Mouse (Mus musculus): Measurements from ENCODE around the gene Pdcl2.
A peak's percentile ranks its signal among the peaks of the same experiment; 100 is the strongest.

Pdcl2 gene

GRCm38 (mm10) chr5:76330953-76331352 lies at the start of gene Pdcl2:
Pdcl2 (minus strand) TSS chr5:76331156.
- DNase-seq (ENCODE audit: low spot score): no peak

DNA sequence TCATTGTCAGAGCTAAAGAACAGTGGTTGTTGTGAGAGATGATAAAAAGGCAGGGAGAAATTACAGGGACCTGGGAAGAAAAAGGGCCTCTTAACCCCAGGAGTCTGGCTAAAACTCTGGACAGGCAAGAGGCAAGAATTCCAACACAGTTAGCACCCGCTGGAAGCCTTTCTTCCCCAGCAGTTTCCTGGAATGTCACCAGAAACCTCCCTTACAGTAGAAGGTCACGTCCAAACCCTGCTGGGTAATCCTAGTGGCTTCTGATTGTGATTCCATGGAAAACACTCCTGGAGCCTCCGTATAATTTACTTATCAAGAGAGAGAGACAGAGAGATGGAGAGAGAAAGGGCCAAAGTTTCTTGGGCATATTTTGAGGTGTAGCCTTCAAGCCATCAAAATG lies 48.3 kb upstream of the Pdcl2 start:
- no peak for DNase-seq (ENCODE audit: low spot score)

DNA sequence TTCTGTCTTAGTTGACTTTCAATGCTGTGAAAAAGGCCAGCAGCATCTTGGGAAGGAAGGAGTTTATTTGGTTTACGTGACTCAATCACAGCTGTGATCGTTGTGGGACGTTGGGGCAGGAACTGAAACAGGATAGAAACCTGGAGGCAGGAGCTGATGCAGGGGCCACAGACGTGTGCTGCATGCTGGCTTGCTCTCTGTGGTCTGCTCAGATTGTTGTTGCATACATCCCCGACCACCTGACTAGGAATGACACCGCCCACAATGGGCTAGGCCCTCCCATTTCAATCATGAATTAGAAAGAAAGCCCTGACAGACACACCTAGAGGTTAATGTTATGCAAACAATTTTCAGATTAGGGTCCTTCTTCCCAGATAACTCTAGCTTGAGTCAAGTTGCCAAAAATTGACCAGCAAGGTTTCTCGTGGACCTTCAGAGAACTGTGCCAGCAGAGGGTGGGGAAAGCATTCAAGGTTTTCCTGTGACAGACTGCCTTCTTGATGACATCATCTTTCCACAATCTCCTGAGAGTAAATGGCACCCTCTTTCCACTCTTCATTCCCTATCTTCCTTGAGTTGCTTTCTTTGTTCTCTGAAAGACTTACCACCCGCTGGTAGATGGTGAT lies 38.4 kb upstream of the Pdcl2 start:
- DNase-seq (ENCODE audit: low spot score): no peak

- no peak for DNase-seq (ENCODE audit: low spot score)
Measured at GRCm38 (mm10) chr5:76365406-76365805, 34.5 kb upstream of the Pdcl2 start.

GRCm38 (mm10) chr5:76363453-76364104 lies 32.6 kb upstream of the Pdcl2 start, which contains the start of gene Nmu:
Nmu (minus strand) TSS chr5:76363788.
- no peak for DNase-seq (ENCODE audit: low spot score)

- DNase-seq (ENCODE audit: low spot score): no peak
Measured at GRCm38 (mm10) chr5:76360786-76361185, 29.8 kb upstream of the Pdcl2 start.

GRCm38 (mm10) chr5:76360057-76360456 lies 29.1 kb upstream of the Pdcl2 start:
- no peak for DNase-seq (ENCODE audit: low spot score)

- peak; percentile 11 for DNase-seq (ENCODE audit: low spot score)
Measured at GRCm38 (mm10) chr5:76351953-76352611, 21.1 kb upstream of the Pdcl2 start.

DNA sequence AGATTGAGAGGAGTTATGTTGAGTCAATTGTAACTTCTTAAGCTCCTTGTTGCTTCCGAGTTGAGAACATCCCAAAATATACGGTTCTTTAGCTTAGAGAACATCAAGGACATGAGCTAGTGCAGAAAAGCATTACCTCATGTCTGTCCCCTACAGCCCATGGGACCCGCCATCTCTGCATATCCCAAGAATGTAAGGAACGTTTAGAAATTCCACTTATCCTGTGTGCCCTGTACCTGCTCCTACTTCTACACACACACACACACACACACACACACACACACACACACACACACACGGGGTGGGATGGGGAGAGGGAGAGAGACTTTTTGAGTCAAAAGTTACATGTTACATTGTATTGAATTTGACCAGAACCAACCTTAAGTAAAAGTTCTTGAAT lies 20.6 kb upstream of the Pdcl2 start:
- DNase-seq (ENCODE audit: low spot score): no peak

GRCm38 (mm10) chr5:76346137-76346536 lies 15.2 kb upstream of the Pdcl2 start:
- peak; percentile 14 for DNase-seq (ENCODE audit: low spot score)

GRCm38 (mm10) chr5:76340931-76341330 lies 10.0 kb upstream of the Pdcl2 start:
- no peak for DNase-seq (ENCODE audit: low spot score)

DNA sequence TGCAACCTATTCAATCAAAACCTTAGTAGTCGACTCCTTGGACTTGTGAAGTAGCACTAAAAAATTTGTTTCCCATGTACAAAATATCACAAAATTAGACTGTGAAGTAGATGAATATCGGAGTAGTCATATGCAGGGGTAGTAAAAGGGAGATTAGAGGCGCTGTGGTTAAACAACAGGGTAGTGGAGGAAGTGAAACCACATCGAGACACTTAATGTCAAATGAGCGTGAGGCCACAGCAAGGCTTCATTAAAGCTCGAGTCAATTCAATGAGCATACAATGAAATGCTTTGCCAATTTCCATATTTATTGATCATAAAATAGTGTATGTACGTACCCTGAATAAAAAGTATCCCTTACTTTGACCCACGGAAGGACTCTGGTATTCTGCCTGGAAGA lies 6.1 kb upstream of the Pdcl2 start:
- no peak for DNase-seq (ENCODE audit: low spot score)

DNA sequence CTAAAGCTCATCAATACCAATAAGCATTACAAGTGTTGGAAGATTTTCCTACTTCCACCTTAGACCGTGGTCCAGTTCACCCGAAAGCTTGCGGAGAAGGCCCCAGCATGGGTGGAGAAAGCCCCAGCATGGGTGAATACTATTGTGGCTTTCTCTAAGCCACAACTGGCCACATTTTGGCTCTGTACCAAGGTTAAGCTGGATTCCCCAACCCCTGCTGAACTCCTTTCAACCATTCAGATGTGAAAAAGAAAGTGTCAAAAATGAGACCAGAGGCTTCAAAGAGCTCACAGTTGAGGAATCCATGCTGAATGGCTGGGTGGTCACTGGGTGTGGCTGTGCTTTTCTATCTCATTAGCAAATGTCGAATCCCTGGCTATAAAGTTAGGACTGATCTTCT lies 2.9 kb upstream of the Pdcl2 start:
- no peak for DNase-seq (ENCODE audit: low spot score)

GRCm38 (mm10) chr5:76327296-76327695 lies 3.7 kb downstream of the Pdcl2 start:
- DNase-seq (ENCODE audit: low spot score): peak; percentile 15

DNA sequence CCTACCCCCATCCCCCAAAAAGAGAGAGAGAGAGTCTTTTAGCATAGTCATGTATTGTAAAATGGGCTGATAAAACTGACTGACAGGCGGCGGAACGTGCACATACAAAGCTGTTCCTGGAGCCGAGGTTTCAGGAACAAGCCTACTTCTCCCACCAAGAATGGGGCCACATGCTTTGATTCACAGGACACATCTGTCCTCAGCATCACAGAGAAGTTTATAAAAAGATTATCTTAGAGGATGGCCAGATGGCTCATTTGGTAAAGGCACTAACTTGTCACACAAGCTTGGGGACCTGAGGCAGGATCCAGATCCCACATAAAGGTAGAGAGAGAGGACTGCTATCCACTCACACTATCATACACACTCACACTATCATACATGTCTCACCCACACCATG lies 5.8 kb downstream of the Pdcl2 start:
- DNase-seq (ENCODE audit: low spot score): no peak

DNA sequence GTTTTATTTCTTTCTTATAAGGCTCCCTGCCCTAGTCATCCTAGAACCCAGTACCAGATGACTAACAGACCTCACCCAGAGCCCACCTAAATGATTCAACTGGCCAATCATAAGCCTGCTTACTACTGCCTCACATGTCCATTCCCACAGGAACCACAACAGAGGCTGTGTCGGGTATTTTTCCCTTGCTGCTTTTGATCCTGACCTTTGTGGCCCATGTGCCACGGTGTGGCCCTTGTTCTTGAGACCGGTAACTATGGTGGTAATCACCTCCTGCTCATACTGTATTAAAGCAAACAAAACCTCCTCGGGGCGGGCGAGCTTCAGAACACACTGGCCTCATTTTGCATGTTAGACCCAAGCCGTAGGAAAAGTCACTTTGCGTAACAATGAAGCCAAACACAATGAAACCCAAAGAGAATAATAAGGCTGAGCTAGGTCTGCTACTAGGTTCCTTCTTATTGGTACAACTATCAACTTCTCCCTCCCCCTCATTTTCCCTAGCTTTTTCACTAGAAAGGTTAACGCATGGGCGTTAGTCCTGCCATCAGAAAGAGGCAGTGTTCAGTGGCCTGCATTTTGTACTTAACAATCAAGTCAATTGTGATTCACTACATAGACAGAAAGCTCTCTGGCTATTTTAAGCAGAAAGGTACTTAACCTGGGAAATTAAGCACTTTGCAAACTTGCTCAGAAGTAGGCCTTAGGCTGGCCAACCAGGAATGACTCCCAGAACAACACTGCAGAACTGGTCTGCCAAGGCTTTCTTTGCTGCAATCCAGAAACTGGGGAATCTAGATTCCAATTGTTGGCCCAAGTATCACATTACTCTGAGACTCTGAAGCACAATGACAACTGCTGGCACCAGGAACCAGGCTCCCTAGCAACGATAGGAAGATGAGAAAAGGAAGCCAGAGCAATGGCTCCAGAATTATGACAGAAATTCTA lies 9.4 kb downstream of the Pdcl2 start:
- no peak for DNase-seq (ENCODE audit: low spot score)

- DNase-seq (ENCODE audit: low spot score): no peak
Measured at GRCm38 (mm10) chr5:76308206-76308605, 22.8 kb downstream of the Pdcl2 start.

DNA sequence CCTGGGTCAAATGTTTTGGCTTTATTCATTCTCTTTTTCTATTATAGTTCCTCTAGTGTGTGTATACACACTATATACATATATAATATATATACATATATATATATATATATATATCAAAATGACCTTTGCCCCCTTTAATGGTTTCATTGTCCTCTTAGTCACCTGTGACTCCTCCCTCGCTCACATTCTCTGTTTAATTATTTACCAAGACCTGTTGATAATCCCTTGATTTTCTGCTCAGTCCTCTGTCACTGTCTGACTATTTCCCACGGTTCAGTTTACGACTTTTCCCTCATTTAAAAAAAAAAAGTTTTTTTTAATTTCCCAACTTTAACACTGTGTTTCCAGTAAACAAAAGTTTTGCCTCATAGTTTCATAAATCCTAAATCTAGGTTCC lies 24.7 kb downstream of the Pdcl2 start:
- no peak for DNase-seq (ENCODE audit: low spot score)

DNA sequence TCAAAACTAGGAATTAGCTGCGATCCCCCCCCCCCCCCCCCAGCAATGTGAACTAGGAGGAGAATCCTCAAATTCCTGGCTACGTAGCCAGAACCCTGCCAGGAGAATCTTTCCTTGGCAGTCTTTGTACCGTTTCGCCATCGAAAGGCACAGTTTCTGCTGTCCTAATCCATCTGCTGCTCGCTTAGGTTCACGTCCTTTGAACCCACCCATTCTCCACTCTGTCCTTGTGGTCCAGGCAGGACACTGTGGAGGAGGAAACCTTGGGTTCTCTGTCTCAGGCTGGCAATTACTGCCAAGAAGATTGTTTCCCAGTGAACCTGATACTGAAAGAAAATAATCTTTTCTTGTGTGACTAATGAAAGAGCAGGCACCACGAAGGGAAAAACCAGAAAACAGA lies 25.3 kb downstream of the Pdcl2 start:
- DNase-seq (ENCODE audit: low spot score): no peak

DNA sequence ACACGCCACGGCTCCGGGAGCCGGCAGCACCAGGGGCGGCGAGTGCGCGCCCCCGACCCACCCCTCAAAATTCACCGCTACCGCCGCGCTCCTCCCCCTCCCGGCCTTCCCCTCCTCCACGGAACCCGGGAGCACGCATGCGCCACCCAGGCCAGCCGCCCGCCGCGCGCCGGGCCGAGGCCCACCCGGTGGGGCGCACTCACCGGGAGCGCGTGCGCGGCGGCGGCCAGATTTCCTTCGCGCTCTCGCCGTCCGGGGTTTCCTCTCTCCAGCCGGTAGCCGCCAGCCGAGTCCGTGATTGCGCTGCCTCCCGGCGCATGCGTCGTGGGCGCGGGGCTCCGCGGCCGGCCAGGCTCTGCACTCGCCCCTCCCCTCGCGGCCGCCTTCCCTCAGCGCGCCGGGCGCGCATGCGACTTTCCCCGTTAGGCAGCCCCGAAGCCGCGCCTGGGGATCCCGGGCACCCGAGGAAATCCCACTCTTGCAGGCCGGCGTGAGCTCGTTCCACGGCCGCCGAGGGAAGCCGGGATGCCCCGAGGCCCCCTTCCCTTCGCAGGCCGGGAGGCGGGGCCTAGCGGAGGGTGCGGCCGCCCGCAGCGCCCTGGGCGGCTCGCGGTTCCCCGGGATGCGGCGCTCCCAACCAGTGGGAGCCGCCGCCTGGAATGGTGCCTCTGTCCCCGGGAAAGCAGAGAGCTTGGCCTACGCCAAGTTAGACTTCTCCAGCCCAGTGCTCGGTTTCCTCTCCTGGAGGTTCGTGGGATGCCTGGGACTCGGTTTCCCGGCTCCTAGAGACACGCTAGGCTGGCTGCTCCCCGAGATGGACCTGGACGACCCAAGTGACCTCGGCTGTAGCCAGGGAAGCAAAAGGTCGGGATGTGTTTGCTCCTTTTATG lies 26.3 kb downstream of the Pdcl2 start, which contains the start of gene Clock:
Gene Clock (minus strand): TSS at position 341 of the 890 bp plus-strand sequence.
- peak; percentile 91 for DNase-seq (ENCODE audit: low spot score)

Measured in layer of hippocampus, adult 11-12 months (tissue).